Mouse (Mus musculus) ovary, adult 10 weeks (tissue): ENCODE data around the gene Mea1. TPM values are rescaled to one million over a fixed set of nuclear protein-coding genes. Genes with fewer than 3 reads are reported as not detected.

Source experiments
- polyA plus RNA-seq: library from polyadenylated mRNA; stranded (reverse); fragments of 350-450 nt; fragmentation: Illumina TruSeq; extraction: RNeasy Lipid Tissue Mini Kit (QIAGEN cat#74804); gene quantifications from one replicate; pipeline ENCODE4 v1.2.3, GENCODE M21; 2014

The Mea1 gene
- 2.4 TPM for polyA plus RNA-seq

DNA sequence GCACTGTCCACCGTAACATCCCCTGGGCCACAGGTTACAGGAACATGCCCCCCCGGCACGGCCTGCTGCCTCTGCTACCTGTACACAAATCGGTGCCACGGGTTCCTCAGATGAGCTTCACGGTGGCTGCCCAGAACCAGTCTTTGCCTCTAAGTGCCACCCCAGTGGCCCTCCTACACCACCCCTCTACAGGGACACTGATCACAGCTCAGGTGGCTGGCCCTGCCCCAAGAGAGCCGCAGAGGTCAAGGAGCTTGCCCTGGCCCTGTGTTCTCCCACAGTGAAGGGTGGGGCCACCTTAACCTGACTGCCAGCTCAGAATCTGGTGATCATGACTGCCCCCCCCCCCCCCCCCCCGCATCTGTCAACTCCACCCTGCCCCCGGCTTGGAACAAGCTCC is at the start of gene Mea1:
Mea1 (plus strand) TSS at position 378 of the 400 bp plus-strand sequence.

GRCm38 (mm10) chr17:46645561-46646321 is 32.9 kb upstream of the Mea1 start, which contains the start of the genes Klc4 and Mrpl2:
Gene Klc4 (minus strand): TSS chr17:46646022.
Gene Mrpl2 (plus strand): TSS chr17:46646229.

DNA sequence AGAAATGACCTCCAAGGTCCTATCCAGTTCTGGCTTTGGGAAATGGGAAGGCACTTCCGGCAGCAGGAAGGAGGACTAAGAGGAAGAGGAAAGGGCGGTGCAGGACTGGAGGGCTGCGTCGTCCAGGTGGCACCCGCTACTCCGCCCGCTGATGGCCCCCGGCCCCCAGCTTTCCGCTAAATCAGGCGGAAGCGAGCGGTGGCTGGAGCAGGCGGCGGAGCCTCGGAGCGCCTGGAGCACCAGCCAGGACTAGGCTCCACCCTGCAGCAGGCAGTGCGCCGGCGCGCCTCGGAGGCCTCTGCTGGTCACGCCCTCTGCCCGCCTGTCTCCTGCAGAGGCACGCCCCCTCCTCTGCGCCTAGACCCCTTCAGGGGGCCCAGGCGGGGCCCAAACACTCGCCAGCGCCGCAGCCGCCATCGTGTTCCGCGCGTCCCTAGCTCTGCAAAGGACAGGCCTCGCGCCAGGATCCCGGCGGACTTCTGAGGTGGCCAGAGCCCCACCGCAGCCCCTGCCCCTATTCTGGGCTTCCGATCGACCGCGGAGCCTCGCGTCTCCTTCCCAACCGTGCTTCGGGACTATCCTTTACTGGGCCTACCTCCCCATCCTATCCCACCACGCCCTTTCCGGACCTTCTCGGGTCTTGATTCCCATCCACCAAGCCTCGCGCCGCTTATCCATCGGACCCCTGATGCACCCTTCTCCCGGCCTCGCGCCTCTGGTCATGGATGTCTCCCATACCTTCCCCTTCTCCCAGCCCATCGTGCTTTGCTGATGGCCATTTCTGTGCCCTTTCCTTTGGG is 28.2 kb upstream of the Mea1 start, which contains the start of gene Cul7:
Cul7 (plus strand) TSS at position 106 of the 800 bp plus-strand sequence.

GRCm38 (mm10) chr17:46673850-46674529 is 4.6 kb upstream of the Mea1 start, which contains the start of gene Rrp36:
Gene Rrp36 (minus strand): TSS chr17:46674352.

GRCm38 (mm10) chr17:46680760-46681373 is 2.3 kb downstream of the Mea1 start, which contains the start of gene Klhdc3:
Gene Klhdc3 (minus strand): TSS chr17:46680914.

DNA sequence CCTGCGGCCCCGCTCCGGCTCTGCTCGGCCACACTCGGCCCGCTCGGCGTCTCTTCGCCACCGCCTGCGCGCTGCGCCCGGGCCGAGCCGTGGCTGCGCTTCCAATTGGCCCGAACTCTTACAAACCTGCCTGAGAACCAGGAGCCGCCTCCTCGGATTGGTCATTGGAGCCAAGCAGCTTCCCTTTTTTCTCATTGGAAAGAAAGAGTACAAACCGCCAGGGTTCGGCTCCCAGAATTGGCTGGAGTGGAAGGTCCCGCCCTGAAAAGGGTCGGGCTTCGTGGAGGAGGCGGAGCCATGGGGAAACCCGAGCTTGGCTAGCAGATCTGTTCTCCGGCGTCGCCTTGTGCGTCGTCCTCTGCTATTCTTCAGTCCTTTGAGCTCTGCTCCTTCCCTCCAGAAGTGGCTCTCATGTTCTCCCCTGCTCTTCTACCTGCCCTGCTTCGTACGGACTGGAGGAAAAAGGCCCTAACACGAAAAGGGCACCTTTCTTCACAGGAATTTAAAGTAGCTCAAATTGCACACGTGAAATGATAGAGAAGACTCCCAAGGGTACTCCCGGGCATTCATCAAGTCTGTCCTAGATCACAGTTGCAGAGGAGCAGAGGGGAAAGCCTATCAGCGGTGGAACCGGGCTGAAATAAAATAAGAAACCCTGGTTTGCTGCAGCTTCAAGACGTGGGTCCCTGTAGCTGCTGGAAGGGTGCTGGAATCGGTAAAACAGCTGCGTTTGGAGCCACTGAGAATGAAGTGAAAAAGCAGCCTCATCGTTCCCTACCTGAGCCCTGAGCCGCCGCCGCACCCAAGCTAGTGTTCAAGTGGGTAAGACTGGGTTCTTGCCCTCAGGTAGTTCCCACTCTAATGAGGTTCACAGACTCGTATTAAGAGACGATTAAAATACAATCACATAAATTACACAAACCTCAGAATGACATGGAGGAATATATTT is 26.6 kb downstream of the Mea1 start, which contains the start of gene Ppp2r5d:
Ppp2r5d (minus strand) TSS at position 225 of the 949 bp plus-strand sequence.

DNA sequence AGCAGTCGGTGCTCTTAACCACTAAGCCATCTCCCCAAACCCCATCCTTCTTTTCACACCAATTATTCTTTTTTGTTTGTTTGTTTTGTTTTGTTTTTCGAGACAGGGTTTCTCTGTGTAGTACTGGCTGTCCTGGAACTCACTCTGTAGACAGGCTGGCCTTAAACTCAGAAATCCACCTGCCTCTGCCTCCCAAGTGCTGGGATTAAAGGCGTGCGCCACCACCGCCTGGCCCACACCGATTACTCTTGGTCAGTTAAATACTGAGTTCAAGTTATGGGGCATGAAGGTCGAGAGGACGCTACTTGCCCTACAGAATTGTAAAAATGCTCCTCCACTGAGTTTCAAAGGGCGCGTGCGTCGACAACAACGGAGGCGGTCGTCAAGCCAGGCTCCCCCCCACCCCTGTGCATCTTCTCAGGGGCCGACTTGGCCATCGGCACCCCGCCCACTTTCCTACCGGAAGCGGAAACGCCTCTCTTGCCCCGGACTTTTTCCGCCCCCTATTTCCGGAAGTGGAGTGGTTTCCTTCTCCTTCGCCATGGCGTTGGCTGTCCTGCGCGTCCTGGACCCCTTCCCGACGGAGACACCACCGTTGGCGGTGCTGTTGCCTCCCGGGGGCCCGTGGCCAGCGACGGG is 32.5 kb downstream of the Mea1 start, which contains the start of gene Pex6:
Pex6 (plus strand) TSS at position 505 of the 639 bp plus-strand sequence.

GRCm38 (mm10) chr17:46728904-46729318 is 50.3 kb downstream of the Mea1 start, which contains the start of gene Gnmt:
Gene Gnmt (minus strand): TSS chr17:46729168.

Other genes starting within 250 kb of the Mea1 start
- not detected for gene Crip3, start 249.9 kb upstream of the Mea1 start, polyA plus RNA-seq
- not detected for gene Slc22a7, start 240.3 kb upstream of the Mea1 start, polyA plus RNA-seq
- gene Ttbk1, start 191.1 kb upstream of the Mea1 start, polyA plus RNA-seq, result 0.11 TPM
- gene Dnph1, start 182.1 kb upstream of the Mea1 start, polyA plus RNA-seq, result 7.6 TPM
- gene Cul9, start 132.4 kb upstream of the Mea1 start, polyA plus RNA-seq, result 2.8 TPM
- gene Srf, start 122.6 kb upstream of the Mea1 start, polyA plus RNA-seq, result 0.34 TPM
- 0.57 TPM for gene Ptk7, start 49.3 kb upstream of the Mea1 start, polyA plus RNA-seq
- not detected for gene Klc4, start 32.8 kb upstream of the Mea1 start, polyA plus RNA-seq
- 0.83 TPM for gene Mrpl2, start 32.6 kb upstream of the Mea1 start, polyA plus RNA-seq
- 0.37 TPM for gene Cul7, start 28.5 kb upstream of the Mea1 start, polyA plus RNA-seq
- 2.2 TPM for gene Rrp36, start 4.4 kb upstream of the Mea1 start, polyA plus RNA-seq
- 4.6 TPM for gene Klhdc3, start 2.1 kb downstream of the Mea1 start, polyA plus RNA-seq
- 9.5 TPM for gene Ppp2r5d, start 26.3 kb downstream of the Mea1 start, polyA plus RNA-seq
- gene Pex6, start 32.7 kb downstream of the Mea1 start, polyA plus RNA-seq, result 0.46 TPM
- not detected for gene Gnmt, start 50.4 kb downstream of the Mea1 start, polyA plus RNA-seq
- gene Cnpy3, start 73.4 kb downstream of the Mea1 start, polyA plus RNA-seq, result 3.2 TPM
- gene Ptcra, start 84.9 kb downstream of the Mea1 start, polyA plus RNA-seq, result not detected
- 11.5 TPM for gene 2310039H08Rik, start 93.8 kb downstream of the Mea1 start, polyA plus RNA-seq
- gene Rpl7l1, start 103.9 kb downstream of the Mea1 start, polyA plus RNA-seq, result 31.4 TPM
- 12.3 TPM for gene Bicral, start 179.7 kb downstream of the Mea1 start, polyA plus RNA-seq
- 2.1 TPM for gene Tbcc, start 211.9 kb downstream of the Mea1 start, polyA plus RNA-seq
- not detected for gene Prph2, start 231.7 kb downstream of the Mea1 start, polyA plus RNA-seq